Mouse (Mus musculus) CH12.LX (cell line): ENCODE data around the gene Chrm4. TPM values are rescaled to one million over a fixed set of nuclear protein-coding genes. Genes with fewer than 3 reads are reported as not detected.

Source experiments
- DNase-seq: peaks from one replicate; pipeline ENCODE4 v3.0.0-alpha.2; 2013; ENCODE audit errors: extremely low read depth
- H3K27ac ChIP-seq: 2 replicates; pipeline ENCODE4 v1.5.1; 2012; ENCODE audit warnings: low read depth, mild to moderate bottlenecking, control low read depth, moderate library complexity; ENCODE audit not compliant: insufficient read depth
- H3K27me3 ChIP-seq: replicated peaks from 2 replicates; pipeline ENCODE3; 2012; ENCODE audit warnings: inconsistent platforms
- H3K36me3 ChIP-seq, 2 experiments: replicated peaks in 1 of 2; 2 replicates each; pipeline versions ENCODE3 to v1.6.1; 2012; ENCODE audit warnings: inconsistent platforms in 1 of 2, low read length in 1 of 2, mild to moderate bottlenecking in 1 of 2, mixed read lengths in 1 of 2, moderate library complexity in 1 of 2; ENCODE audit not compliant: control insufficient read depth in 1 of 2, insufficient read depth in 1 of 2
- H3K4me1 ChIP-seq, 2 experiments: 2 replicates each; pipeline ENCODE4 v1.6.1; 2012; ENCODE audit warnings: inconsistent platforms in 1 of 2, moderate library complexity in 1 of 2; ENCODE audit not compliant: insufficient read depth in 2 of 2, control insufficient read depth in 1 of 2
- H3K4me2 ChIP-seq: 2 replicates; pipeline ENCODE4 v1.6.1; 2012; ENCODE audit warnings: low read depth, mild to moderate bottlenecking, control low read depth; ENCODE audit not compliant: poor library complexity, insufficient read depth, severe bottlenecking
- H3K4me3 ChIP-seq, 3 experiments: fragments of 150-350 bp in 1 of 3; sonication (generic) in 1 of 3; replicated peaks in 1 of 3; 2 replicates each; pipeline versions ENCODE3 to v1.5.1; 2011 to 2012; ENCODE audit warnings: low read depth in 2 of 3, low read length in 2 of 3, mild to moderate bottlenecking in 2 of 3, moderate library complexity in 2 of 3, control low read depth in 1 of 3, improper control_type of control experiment in 1 of 3, inconsistent platforms in 1 of 3, mixed read lengths in 1 of 3; ENCODE audit not compliant: poor library complexity in 1 of 3
- H3K79me2 ChIP-seq: replicated peaks from 2 replicates; pipeline ENCODE4 v1.6.1; 2012; ENCODE audit warnings: mild to moderate bottlenecking, moderate library complexity; ENCODE audit not compliant: control insufficient read depth, poor library complexity, insufficient read depth, severe bottlenecking; ENCODE audit errors: extremely low read depth
- H3K9ac ChIP-seq: 2 replicates; pipeline ENCODE4 v1.6.1; 2012; ENCODE audit warnings: low read depth, mild to moderate bottlenecking, control low read depth, moderate library complexity; ENCODE audit not compliant: insufficient read depth
- H3K9me3 ChIP-seq: replicated peaks from 2 replicates; pipeline ENCODE3; 2012; ENCODE audit warnings: low read length, inconsistent platforms, mixed read lengths
- CHD1 ChIP-seq: IDR thresholded peaks from 2 replicates; pipeline ENCODE4 v1.6.1; 2012; ENCODE audit warnings: low read depth, low read length, improper control_type of control experiment, inconsistent platforms
- E2F4 ChIP-seq: IDR thresholded peaks from 2 replicates; pipeline ENCODE4 v1.6.1; 2011; ENCODE audit warnings: low read depth, low read length, improper control_type of control experiment; ENCODE audit not compliant: insufficient replicate concordance
- ETS1 ChIP-seq: conservative IDR thresholded peaks from 2 replicates; pipeline ENCODE4 v1.6.1; 2012; ENCODE audit warnings: low read depth, mild to moderate bottlenecking, inconsistent platforms, low read length, improper control_type of control experiment, moderate library complexity
- IRF4 ChIP-seq: IDR thresholded peaks from 2 replicates; pipeline ENCODE4 v1.6.1; 2014; ENCODE audit warnings: low read depth, mild to moderate bottlenecking, inconsistent platforms, low read length, improper control_type of control experiment
- JUN ChIP-seq: IDR thresholded peaks from 2 replicates; pipeline ENCODE4 v1.6.1; 2011; ENCODE audit warnings: low read depth, mild to moderate bottlenecking, low read length, improper control_type of control experiment, moderate library complexity; ENCODE audit not compliant: insufficient read depth
- JUND ChIP-seq: conservative IDR thresholded peaks from 2 replicates; pipeline ENCODE4 v1.6.1; 2011; ENCODE audit warnings: low read depth, low read length, improper control_type of control experiment
- KAT2A ChIP-seq: IDR thresholded peaks from 2 replicates; pipeline ENCODE4 v1.6.1; 2012; ENCODE audit warnings: low read length, improper control_type of control experiment, inconsistent platforms; ENCODE audit not compliant: insufficient replicate concordance
- MEF2A ChIP-seq: IDR thresholded peaks from 2 replicates; pipeline ENCODE4 v1.6.1; 2014; ENCODE audit warnings: low read depth, mild to moderate bottlenecking, inconsistent platforms, low read length, improper control_type of control experiment, borderline replicate concordance
- MXI1 ChIP-seq: IDR thresholded peaks from 2 replicates; pipeline ENCODE4 v1.6.1; 2011; ENCODE audit warnings: mild to moderate bottlenecking, low read depth, low read length, improper control_type of control experiment
- RCOR1 ChIP-seq: conservative IDR thresholded peaks from 2 replicates; pipeline ENCODE4 v1.6.1; 2012; ENCODE audit warnings: low read depth, mild to moderate bottlenecking, inconsistent platforms, low read length, improper control_type of control experiment
- SMC3 ChIP-seq: IDR thresholded peaks from 2 replicates; pipeline ENCODE4 v1.6.1; 2011; ENCODE audit warnings: low read depth, low read length, improper control_type of control experiment
- USF2 ChIP-seq: conservative IDR thresholded peaks from 2 replicates; pipeline ENCODE4 v1.6.1; 2011; ENCODE audit warnings: low read depth, low read length, improper control_type of control experiment
- dilution Hi-C: fragments of 300-500 bp; cut with MboI; formaldehyde crosslinking; loops from 2 replicates; pipeline ENCODE4 v1.14.3; 2020; ENCODE audit warnings: low sequenced_read_pairs; ENCODE audit not compliant: extremely low pct_unique_long_range_greater_than_20kb, extremely low pct_ligation_motif_present
- in situ Hi-C: fragments of 300-500 bp; cut with MboI; formaldehyde crosslinking; loops from 3 replicates; pipeline ENCODE4 v1.14.3; 2019; ENCODE audit warnings: low sequenced_read_pairs, low pct_ligation_motif_present, low pct_unique_long_range_greater_than_20kb, mixed read lengths
- polyA plus RNA-seq: library from polyadenylated mRNA; unstranded; fragments of >175 nt; gene quantifications from 2 replicates; pipeline ENCODE4 v1.2.1, GENCODE M21; 2012; ENCODE audit warnings: low read depth; ENCODE audit not compliant: insufficient read length
- total RNA-seq, 2 experiments: library from RNA; depleted of rRNA; stranded (reverse); fragments of 300-350 nt in 1 of 2; fragments of >200 nt in 1 of 2; gene quantifications; 2 replicates each; pipeline ENCODE4 v1.2.3; 2012 to 2014

The Chrm4 gene
- total and polyA plus RNA-seq, 3 experiments: 10.0 to 15.1 (median 14.4) TPM

DNA sequence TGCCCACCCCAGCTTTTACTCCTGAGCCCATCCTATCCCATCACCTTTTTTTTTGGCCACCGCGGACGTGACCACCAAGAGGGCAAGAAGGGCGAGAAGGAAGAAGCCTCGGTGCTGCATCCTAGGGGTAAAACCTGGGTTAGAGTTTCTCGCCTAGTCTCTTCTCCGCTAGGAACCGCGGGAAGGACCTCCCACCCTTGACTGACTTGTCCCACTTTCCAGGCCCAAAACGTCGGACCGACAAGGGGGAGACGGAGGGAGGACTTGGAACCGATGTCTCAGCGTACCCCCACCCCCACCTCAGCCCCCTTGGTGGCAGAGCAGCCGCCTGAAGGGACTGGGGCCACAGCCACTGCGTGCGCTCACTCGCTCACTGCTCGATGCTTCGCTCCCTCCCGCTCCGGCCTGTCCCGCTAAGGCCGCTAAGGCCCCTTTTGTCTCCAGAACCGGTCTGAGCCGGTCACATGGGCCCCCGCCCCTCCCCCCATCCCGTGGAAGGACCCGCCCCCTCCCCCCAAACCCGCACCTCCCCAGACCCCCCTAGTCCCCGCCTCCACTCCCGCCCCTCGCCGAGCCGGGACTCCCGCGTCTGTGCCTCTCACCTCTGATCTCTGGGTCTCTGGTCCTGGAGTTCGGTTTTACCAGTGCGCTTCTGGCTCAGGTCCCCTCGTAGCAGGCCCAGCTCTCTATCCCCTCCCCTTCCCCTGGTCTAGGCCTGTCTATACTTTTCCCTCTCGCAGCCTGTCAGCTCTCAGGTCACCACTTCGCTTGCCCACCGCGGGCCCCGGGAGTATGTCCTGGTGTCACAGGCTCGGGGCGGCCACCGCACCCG is 4.5 kb downstream of the Chrm4 start:
- Histone ChIP-seq H3K4me3 (no peak overlapping the region), H3K27ac (no peak overlapping the region)

GRCm38 (mm10) chr2:91932160-91932711 is 5.2 kb downstream of the Chrm4 start, which contains the start of gene Mdk:
Gene Mdk (minus strand): TSS chr2:91932297.
- Histone ChIP-seq H3K27ac (no peak within 1 kb of the TSS), H3K4me2 (no peak within 1 kb of the TSS), H3K9ac (no peak within 1 kb of the TSS), H3K4me3 (no peak within 1 kb of the TSS), H3K27me3 (no peaks in the 10 kb centered on the region), H3K4me1 (peaks cover 0 to 26% of the 10 kb centered on the region in 2 experiments; a peak in 2 of 4 replicates), H3K79me2 (no peaks in the 10 kb centered on the region), H3K9me3 (no peaks in the 10 kb centered on the region), H3K36me3 (peaks cover 64 to 94% of the 10 kb centered on the region in 2 experiments)
- DNase-seq: no peak
- dilution Hi-C loops: no loop called here
- TF ChIP-seq JUN (no peak), ETS1 (no peak), SMC3 (no peak), RCOR1 (no peak), IRF4 (no peak), KAT2A (no peak), CHD1 (no peak), JUND (no peak), USF2 (no peak), MXI1 (no peak), MEF2A (no peak)
- TF ChIP-seq, all 38 proteins: peak for 0
- in situ Hi-C loops: no loop called here

More for the DNA sequence above, 4.5 kb downstream of the Chrm4 start:
- Histone ChIP-seq H3K36me3 (peaks cover 57 to 94% of the 10 kb centered on the region in 2 experiments), H3K79me2 (no peaks in the 10 kb centered on the region), H3K9me3 (no peaks in the 10 kb centered on the region), H3K27me3 (no peaks in the 10 kb centered on the region), H3K4me2 (no peak overlapping the region), H3K4me1 (peaks cover 0 to 28% of the 10 kb centered on the region in 2 experiments; a peak in 3 of 4 replicates), H3K9ac (no peak overlapping the region)
- in situ Hi-C loops: no loop called here
- dilution Hi-C loops: no loop called here
- no peak for DNase-seq
- TF ChIP-seq USF2 (no peak), ETS1 (no peak), CHD1 (no peak), E2F4 (no peak)
